Mouse (Mus musculus) cortical plate, adult 2 months (tissue): Measurements from ENCODE around the gene Igf2bp2.

ENCODE experiments used
- CTCF ChIP-seq: fragments of 200-500 bp; IDR thresholded peaks from 2 replicates; pipeline ENCODE4 v1.5.1; 2011; ENCODE audit warnings: mild to moderate bottlenecking, control low read depth, low read length; ENCODE audit not compliant: insufficient read depth; ENCODE audit errors: extremely low read depth
- POLR2A ChIP-seq: fragments of 200-500 bp; IDR thresholded peaks from 2 replicates; pipeline ENCODE4 v1.6.1; 2011; ENCODE audit warnings: mild to moderate bottlenecking, low read length, control low read depth; ENCODE audit not compliant: insufficient read depth; ENCODE audit errors: extremely low read depth

- TF ChIP-seq CTCF: no peak
- TF ChIP-seq POLR2A: no peak
Measured at GRCm38 (mm10) chr16:22147131-22147530, 16.0 kb downstream of the Igf2bp2 start.
